Mouse (Mus musculus) c-Kit-negative CD71-positive TER-119-positive erythroid progenitor cells, embryonic 14.5 days (primary cell): ENCODE data around the gene CT030661.1.
"Not testable (repeated sequence)": the region's sequence is repeated elsewhere in the genome, so short reads cannot be mapped to it uniquely, and the experiment has no call there.

ENCODE experiments used
- DNase-seq: peaks from one replicate; pipeline ENCODE4 v3.0.0-alpha.2; 2013; ENCODE audit warnings: low read depth, low spot score

CT030661.1 gene

DNA sequence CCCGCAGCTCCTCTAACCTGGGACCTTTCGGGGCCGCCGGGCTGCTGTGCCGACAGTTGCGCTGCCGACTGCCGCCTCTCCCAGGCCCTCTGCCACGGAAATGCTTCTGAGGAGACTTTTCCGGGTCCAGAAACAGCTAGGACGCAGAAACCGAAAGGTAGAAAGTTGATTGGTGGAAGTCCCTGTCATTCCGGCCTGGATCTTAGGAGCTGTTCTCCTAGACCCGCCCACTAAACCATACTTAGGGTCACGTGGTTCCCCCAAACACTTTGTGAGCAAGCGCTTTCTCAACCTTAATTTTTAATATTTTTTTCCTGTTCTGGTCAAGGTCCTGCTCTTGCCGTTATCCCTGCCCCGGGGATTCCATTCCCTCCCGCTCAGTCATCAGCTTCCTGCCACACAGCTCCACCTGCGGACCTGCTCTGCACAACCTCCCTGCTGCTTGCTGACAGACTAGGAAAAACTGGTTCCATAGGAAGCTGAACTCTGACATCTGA is at the start of gene CT030661.1:
Gene CT030661.1 (minus strand): TSS at position 108 of the 497 bp plus-strand sequence.
- peak; percentile 89 for DNase-seq

- DNase-seq, result no peak
These were observed 49.3 kb upstream of the CT030661.1 start for GRCm38 (mm10) chr17:22363895-22364294.

GRCm38 (mm10) chr17:22361101-22361781 is 46.6 kb upstream of the CT030661.1 start, which contains the start of the genes Zfp944 and Zfp758:
TSS of gene Zfp944 (minus strand) at chr17:22361400.
TSS of gene Zfp758 (plus strand) at chr17:22361453.
- DNase-seq, result peak; percentile 48

DNA sequence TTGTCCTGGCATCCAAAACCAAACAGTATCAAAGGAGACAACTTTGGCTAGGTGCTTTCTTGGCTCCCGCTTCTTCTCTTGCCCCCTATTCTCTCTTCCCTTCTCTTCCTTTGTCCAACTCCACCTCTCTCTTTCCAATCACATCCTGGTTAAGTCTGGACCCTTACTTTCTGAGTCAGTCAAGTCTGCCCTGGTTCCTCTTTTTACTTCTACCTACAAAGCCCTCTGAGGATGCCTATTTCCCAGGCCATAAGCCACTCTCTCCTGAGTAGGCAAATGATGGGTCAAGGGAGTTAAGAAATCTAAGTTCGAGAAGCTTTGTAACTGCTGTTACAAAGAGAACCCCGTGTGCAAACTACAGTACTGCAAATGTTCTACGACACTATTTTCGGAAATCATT is 45.9 kb upstream of the CT030661.1 start:
- no peak for DNase-seq

DNA sequence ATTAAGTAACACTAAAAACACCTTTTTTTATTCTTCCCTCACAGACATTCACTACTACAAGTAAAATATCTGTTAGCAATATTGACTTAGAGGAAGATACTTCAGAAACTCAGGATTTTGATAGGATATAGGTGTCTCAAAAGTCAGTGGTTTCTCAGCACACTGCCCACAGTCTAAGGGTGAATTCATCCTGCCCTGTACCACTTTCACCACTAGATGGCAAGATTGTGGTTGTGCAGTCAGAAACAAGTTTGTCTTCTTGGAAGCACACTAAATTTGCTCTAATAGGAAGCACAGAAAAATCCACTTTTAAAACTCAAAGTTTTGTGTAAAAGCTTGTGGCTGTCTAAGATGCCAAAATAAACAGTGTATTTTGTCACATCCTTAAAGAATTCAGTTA is 38.2 kb upstream of the CT030661.1 start:
- no peak for DNase-seq

DNA sequence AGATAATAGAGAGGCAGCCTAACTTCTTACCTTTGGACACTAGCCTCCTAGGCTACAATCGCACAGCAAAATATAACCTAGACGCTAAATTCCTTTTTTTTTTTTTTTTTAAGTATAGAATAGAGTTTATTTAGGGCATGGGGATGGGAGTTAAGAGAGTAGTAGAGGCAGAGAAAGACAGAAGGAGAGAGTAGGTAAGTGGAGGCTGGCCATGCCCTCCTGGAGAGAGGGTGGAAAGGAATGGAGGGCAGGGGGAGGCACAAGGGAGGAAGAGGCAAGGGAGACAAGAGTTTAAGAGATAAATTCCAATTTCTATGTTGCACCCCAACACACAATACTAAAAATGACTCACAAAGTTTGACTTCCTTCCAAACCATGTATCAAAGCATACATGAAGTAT is 610 bp upstream of the CT030661.1 start:
- not testable (repeated sequence) for DNase-seq

GRCm38 (mm10) chr17:22314219-22314618 is 418 bp downstream of the CT030661.1 start:
- DNase-seq, result not testable (repeated sequence)
